Mouse (Mus musculus) kidney, adult 2 months (tissue): ENCODE data around the gene Bik. TPM values are rescaled to one million over a fixed set of nuclear protein-coding genes. Genes with fewer than 3 reads are reported as not detected.

Source experiments
- DNase-seq: peaks from one replicate; pipeline ENCODE4 v3.0.0; 2021
- H3K27ac ChIP-seq: fragments of 200-500 bp; 2 replicates; pipeline ENCODE4 v1.5.1; 2012; ENCODE audit warnings: low read depth, low read length, control low read depth, inconsistent platforms; ENCODE audit not compliant: insufficient read depth
- H3K27me3 ChIP-seq: fragments of 200-500 bp; replicated peaks from 2 replicates; pipeline ENCODE4 v1.6.1; 2012; ENCODE audit warnings: mild to moderate bottlenecking, moderate library complexity, low read length, inconsistent platforms; ENCODE audit not compliant: control insufficient read depth, insufficient read depth
- H3K36me3 ChIP-seq: fragments of 200-500 bp; 2 replicates; pipeline ENCODE4 v1.6.1; 2012; ENCODE audit warnings: mild to moderate bottlenecking, moderate library complexity, low read length, inconsistent platforms; ENCODE audit not compliant: control insufficient read depth, insufficient read depth
- H3K4me1 ChIP-seq: fragments of 200-500 bp; 2 replicates; pipeline ENCODE4 v1.6.1; 2011; ENCODE audit warnings: low read length; ENCODE audit not compliant: control insufficient read depth, insufficient read depth
- H3K4me3 ChIP-seq: fragments of 200-500 bp; 2 replicates; pipeline ENCODE4 v1.5.1; 2011; ENCODE audit warnings: mild to moderate bottlenecking, low read depth, low read length, control low read depth; ENCODE audit not compliant: insufficient read depth
- CTCF ChIP-seq: fragments of 200-500 bp; conservative IDR thresholded peaks from 2 replicates; pipeline ENCODE4 v1.5.1; 2011; ENCODE audit warnings: low read depth, mild to moderate bottlenecking, control low read depth, low read length, moderate library complexity, mixed read lengths; ENCODE audit not compliant: insufficient read depth, insufficient read length
- POLR2A ChIP-seq: fragments of 200-500 bp; IDR thresholded peaks from one replicate; pipeline ENCODE4 v1.6.1; 2011; ENCODE audit warnings: low read depth, low read length, control low read depth
- WGBS: fragments of 180-500 bp; shearing (Covaris S2); methylation state at CpG from one replicate; pipeline ENCODE4 v1.1.7; 2018; 5-methylcytosine and 5-hydroxymethylcytosine counted together
- polyA plus RNA-seq: library from polyadenylated mRNA; depleted of rRNA; stranded (reverse); fragments of >200 nt; gene quantifications from 2 replicates; pipeline ENCODE4 v1.2.3, GENCODE M21; 2012

Gene Bik
- polyA plus RNA-seq, 1 experiment, result 20.8 TPM

- H3K4me3 ChIP-seq, result no peak overlapping the region
- H3K27ac ChIP-seq, result no peak overlapping the region
- WGBS, result 73% methylated on average over 5 of the region's 5 CpGs
- DNase-seq, result no peak
- no peaks in the 10 kb centered on the region for H3K4me1 ChIP-seq
- no peaks in the 10 kb centered on the region for H3K36me3 ChIP-seq
- TF ChIP-seq POLR2A (no peak), CTCF (no peak)
- no peaks in the 10 kb centered on the region for H3K27me3 ChIP-seq
Measured at GRCm38 (mm10) chr15:83515018-83515417, 11.6 kb upstream of the Bik start.

GRCm38 (mm10) chr15:83518215-83519048 is 8.2 kb upstream of the Bik start:
- H3K27ac ChIP-seq, result no peak overlapping the region
- no peak overlapping the region for H3K4me3 ChIP-seq
- TF ChIP-seq POLR2A (no peak), CTCF (peak; percentile 70)
- H3K4me1 ChIP-seq, result peaks cover 7% of the 10 kb centered on the region; the same call in 1 of the 2 replicates
- DNase-seq, result peak; percentile 86
- 33% methylated on average over 20 of the region's 20 CpGs for WGBS
- H3K27me3 ChIP-seq, result no peaks in the 10 kb centered on the region
- no peaks in the 10 kb centered on the region for H3K36me3 ChIP-seq

GRCm38 (mm10) chr15:83520861-83521382 is 5.7 kb upstream of the Bik start:
- TF ChIP-seq POLR2A (no peak), CTCF (no peak)
- no peaks in the 10 kb centered on the region for H3K27me3 ChIP-seq
- no peak overlapping the region for H3K27ac ChIP-seq
- no peak for DNase-seq
- H3K36me3 ChIP-seq, result no peaks in the 10 kb centered on the region
- no peak overlapping the region for H3K4me3 ChIP-seq
- H3K4me1 ChIP-seq, result peaks cover 7% of the 10 kb centered on the region; the same call in 1 of the 2 replicates
- 77% methylated on average over 6 of the region's 6 CpGs for WGBS

GRCm38 (mm10) chr15:83523196-83523595 is 3.5 kb upstream of the Bik start:
- no peak overlapping the region for H3K4me3 ChIP-seq
- H3K36me3 ChIP-seq, result no peaks in the 10 kb centered on the region
- H3K4me1 ChIP-seq, result peaks cover 7% of the 10 kb centered on the region; the same call in 1 of the 2 replicates
- DNase-seq, result no peak
- no peak overlapping the region for H3K27ac ChIP-seq
- 68% methylated on average over 7 of the region's 7 CpGs for WGBS
- TF ChIP-seq CTCF (no peak), POLR2A (no peak)
- no peaks in the 10 kb centered on the region for H3K27me3 ChIP-seq

- Histone ChIP-seq H3K4me3 (no peak overlapping the region), H3K27me3 (no peaks in the 10 kb centered on the region), H3K27ac (no peak overlapping the region), H3K36me3 (no peaks in the 10 kb centered on the region), H3K4me1 (peaks cover 10% of the 10 kb centered on the region; the same call in 1 of the 2 replicates)
- no peak for TF ChIP-seq POLR2A
- TF ChIP-seq CTCF, result no peak
- WGBS, result 82% methylated on average over 14 of the region's 14 CpGs
- no peak for DNase-seq
Measured at GRCm38 (mm10) chr15:83523638-83524332, 2.9 kb upstream of the Bik start.

- Histone ChIP-seq H3K27me3 (no peaks in the 10 kb centered on the region), H3K4me1 (peaks cover 14% of the 10 kb centered on the region; the same call in 1 of the 2 replicates), H3K4me3 (no peak overlapping the region), H3K36me3 (no peaks in the 10 kb centered on the region), H3K27ac (no peak overlapping the region)
- WGBS, result 81% methylated on average over 3 of the region's 3 CpGs
- DNase-seq, result no peak
- TF ChIP-seq POLR2A (no peak), CTCF (no peak)
Measured at GRCm38 (mm10) chr15:83524333-83524729, 2.3 kb upstream of the Bik start.

- 6% methylated on average over 26 of the region's 26 CpGs for WGBS
- H3K27ac ChIP-seq, result peak overlapping the region; percentile 47
- H3K4me1 ChIP-seq, result peaks cover 24% of the 10 kb centered on the region
- H3K27me3 ChIP-seq, result no peaks in the 10 kb centered on the region
- peak overlapping the region; percentile 83 for H3K4me3 ChIP-seq
- no peak for DNase-seq
- TF ChIP-seq CTCF, result no peak
- TF ChIP-seq POLR2A, result no peak
- no peaks in the 10 kb centered on the region for H3K36me3 ChIP-seq
Measured at GRCm38 (mm10) chr15:83527092-83527437, 403 bp downstream of the Bik start.
